Mouse (Mus musculus): ENCODE measurements around the gene Hmx3.

The Hmx3 gene

DNA sequence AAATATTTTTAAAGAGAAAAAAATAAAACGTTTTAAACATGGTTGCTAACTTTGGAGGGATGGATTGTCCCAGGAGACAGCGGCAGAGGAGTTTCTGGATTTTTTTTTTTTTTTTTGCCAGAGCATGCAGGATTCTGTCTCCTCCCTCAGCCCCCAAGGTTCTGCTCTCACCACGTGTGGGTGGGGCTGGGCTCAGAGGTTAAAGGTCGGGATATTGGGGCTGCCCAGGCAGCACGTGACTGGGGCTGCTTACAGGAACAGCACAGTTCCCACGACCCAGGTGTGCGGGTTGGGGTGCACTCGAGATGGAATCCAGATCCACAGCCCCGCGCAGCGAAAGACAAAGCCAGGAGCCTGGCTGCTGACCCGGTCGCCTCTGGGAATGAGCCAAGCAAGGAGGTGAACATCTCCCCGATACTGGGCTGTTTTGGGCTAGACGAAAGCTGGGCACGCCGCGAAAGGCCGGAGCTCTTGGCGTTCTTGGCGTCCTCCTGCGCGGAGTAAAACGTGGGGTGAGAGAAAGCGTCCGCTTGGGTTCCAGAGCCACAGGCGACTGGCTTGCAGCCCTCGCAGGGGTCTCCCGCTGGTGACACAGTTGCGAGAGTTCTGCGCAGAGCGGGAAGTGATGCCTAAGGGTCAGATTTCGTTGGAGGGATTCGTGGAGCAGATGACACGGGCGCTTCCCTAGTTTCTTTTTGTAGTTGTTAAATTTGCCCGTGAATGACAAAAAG lies 14.0 kb downstream of the Hmx3 start:
- DNase-seq, result no peak

DNA sequence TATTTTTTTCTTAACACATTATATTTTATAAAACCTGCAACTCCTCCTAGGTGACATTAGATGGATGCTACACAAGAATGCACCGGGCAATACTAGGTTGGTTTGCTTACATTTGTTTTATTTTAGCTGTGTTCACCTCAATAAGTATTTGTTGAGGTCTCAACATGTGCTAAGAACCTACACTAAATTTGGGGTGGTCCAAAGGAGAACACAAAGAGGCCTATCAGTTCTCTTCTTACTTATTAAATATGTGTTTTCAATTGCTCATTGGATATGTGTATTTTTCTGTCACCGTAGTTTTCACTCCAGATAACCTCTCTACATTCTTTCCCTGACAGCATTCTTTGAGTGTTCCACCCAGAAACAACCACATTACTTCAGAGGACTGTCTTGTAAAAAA lies 15.1 kb downstream of the Hmx3 start:
- no peak for DNase-seq

DNA sequence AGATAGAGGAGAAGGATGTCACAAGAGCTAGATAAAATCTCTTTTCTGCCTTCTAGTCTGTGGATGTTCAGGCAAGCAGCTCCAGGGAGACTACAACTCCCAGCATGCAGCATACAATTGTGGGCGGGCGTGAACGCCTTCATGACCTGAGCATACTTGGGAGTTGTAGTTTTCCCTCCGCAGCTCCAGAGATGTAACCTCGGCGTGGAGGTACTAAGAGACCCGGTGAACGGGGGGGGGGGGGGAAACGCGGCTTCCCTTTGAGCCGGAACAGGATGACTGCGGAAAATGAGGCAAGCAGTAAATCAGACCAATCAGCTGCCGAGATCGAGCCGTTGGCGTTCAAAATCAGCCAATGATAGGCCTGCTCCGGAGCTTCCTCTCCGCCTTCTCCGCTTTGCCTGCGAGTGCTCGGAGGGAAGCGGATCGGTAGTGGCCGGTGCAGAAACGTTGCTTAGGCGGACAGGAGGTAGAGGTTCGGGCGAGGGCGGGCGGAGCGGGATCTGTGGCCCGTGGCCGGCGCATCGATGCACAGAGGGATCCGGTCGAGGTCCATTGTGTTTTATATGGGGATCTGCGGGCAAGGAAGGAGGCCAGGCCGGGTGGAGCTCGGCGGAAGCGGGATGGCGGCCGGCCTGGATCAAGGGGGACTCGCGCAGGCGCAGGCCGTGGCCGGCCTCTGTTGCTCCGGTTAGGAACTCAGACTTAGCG lies 17.5 kb downstream of the Hmx3 start, which contains the start of gene Bub3:
Gene Bub3, plus strand, starts transcription at position 237 of the 711 bp plus-strand sequence.
- DNase-seq, result peak; percentile 88

DNA sequence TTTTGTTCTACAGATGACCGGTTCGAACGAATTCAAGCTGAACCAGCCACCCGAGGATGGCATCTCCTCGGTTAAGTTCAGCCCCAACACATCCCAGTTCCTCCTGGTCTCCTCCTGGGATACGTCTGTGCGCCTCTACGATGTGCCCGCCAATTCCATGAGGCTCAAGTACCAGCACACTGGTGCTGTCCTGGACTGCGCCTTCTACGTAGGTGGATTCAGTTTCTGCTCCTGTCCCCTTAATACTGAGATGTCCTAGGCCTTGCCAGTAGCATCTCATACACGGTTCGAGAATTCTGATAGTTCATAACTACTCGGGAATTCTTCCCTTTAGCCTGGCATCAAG lies 18.0 kb downstream of the Hmx3 start:
- no peak for DNase-seq

DNA sequence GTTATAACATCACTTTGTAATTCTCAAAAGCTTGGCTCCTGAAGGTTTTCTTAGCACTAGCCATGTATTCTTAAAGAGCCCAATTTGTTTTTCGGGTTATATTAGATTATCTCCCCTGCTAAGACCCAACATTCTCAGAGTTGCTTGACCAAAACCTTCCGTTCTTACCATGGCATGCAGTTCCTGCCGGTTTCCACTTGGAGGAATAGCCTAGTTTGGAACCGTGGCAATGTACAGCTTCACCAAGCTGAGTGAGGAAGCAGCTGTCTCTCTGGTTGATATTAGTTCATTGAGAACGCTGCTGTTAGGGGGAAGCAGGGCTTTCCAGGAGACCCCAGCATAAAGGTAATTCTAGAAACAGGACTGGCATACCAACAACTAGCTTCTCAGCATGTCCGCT lies 32.6 kb downstream of the Hmx3 start:
- DNase-seq, result no peak

DNA sequence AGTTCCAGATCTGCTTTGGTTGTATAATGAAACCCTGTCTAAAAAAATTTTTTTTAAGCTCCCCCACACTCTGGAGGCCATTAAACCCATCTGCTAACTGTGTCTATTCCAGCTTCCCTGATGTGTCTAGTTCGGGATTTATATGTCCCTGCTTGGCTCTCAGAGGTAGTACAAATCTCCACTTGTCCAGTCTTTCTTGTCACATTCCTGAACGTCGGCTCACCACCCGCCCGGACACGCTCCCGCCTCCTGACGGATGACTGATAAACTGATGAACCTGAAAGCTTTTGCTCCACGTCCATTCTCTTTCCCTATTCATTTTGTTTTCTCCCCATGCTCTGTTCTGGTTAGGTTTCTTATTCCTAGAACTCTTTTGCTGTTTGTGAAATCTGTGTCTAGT lies 39.5 kb downstream of the Hmx3 start:
- no peak for DNase-seq

DNA sequence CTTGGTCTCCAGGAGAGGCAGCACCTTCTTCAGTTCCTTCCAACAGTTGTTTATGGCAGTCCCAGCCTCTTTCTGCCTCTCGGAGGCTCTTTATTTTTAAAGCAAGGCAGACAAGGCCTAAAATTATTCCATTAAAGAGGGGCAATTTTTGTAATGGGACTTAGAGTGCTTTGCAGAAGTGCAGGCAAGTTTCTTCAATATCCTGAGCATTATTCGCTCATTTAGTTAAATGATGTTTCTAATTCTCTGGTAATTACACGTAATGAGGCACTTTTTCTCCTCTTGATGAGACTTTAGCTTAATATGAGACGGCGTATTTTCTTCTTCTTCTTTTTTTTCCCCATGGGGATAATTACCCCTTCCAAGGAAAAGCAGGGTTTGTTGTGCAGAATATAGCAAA lies 42.9 kb downstream of the Hmx3 start:
- DNase-seq, result no peak

Measured in thymus, postnatal 25 days (tissue).